Mouse (Mus musculus): ENCODE data around the gene Pglyrp4. TPM values are rescaled to one million over a fixed set of nuclear protein-coding genes. Genes with fewer than 3 reads are reported as not detected.

Pglyrp4 gene
- polyA plus RNA-seq, 1 experiment from 2014 or later = 1.2 TPM

Other genes starting within 250 kb of the Pglyrp4 start
- gene Snapin, start 235.9 kb upstream of the Pglyrp4 start, polyA plus RNA-seq (2015; fragmentation: Nextera tagmentation; extraction: Ambion mirVana) = 89.9 and 95.4 TPM in 2 replicates
- 146 and 147 TPM in 2 replicates for gene Chtop, start 217.4 kb upstream of the Pglyrp4 start, polyA plus RNA-seq (2015; fragmentation: Nextera tagmentation; extraction: Ambion mirVana)
- 38.7 and 40.1 TPM in 2 replicates for gene S100a1, start 212.5 kb upstream of the Pglyrp4 start, polyA plus RNA-seq (2015; fragmentation: Nextera tagmentation; extraction: Ambion mirVana)
- 52.1 and 55.0 TPM in 2 replicates for gene S100a13, start 212.5 kb upstream of the Pglyrp4 start, polyA plus RNA-seq (2015; fragmentation: Nextera tagmentation; extraction: Ambion mirVana)
- 171 TPM in 2 replicates for gene S100a14, start 200.1 kb upstream of the Pglyrp4 start, polyA plus RNA-seq (2015; fragmentation: Nextera tagmentation; extraction: Ambion mirVana)
- gene S100a16, start 189.7 kb upstream of the Pglyrp4 start, polyA plus RNA-seq (2015; fragmentation: Nextera tagmentation; extraction: Ambion mirVana) = 426 and 454 TPM in 2 replicates
- 1.8 and 2.6 TPM in 2 replicates for gene S100a3, start 166.3 kb upstream of the Pglyrp4 start, polyA plus RNA-seq (2015; fragmentation: Nextera tagmentation; extraction: Ambion mirVana)
- gene S100a2, start 136.7 kb upstream of the Pglyrp4 start, polyA plus RNA-seq (2015; fragmentation: Nextera tagmentation; extraction: Ambion mirVana) = not detected in 2 replicates
- gene Gm42674, start 125.0 kb upstream of the Pglyrp4 start, polyA plus RNA-seq (2015; fragmentation: Nextera tagmentation; extraction: Ambion mirVana) = not detected in 2 replicates
- gene S100a4, start 123.1 kb upstream of the Pglyrp4 start, polyA plus RNA-seq (2015; fragmentation: Nextera tagmentation; extraction: Ambion mirVana) = 21.0 and 29.6 TPM in 2 replicates
- not detected in 2 replicates for gene S100a5, start 118.4 kb upstream of the Pglyrp4 start, polyA plus RNA-seq (2015; fragmentation: Nextera tagmentation; extraction: Ambion mirVana)
- gene S100a6, start 114.0 kb upstream of the Pglyrp4 start, polyA plus RNA-seq (2015; fragmentation: Nextera tagmentation; extraction: Ambion mirVana) = 481 and 553 TPM in 2 replicates
- gene S100a7a, start 72.9 kb upstream of the Pglyrp4 start, polyA plus RNA-seq (2015; fragmentation: Nextera tagmentation; extraction: Ambion mirVana) = 8.4 and 9.6 TPM in 2 replicates
- gene S100a8, start 57.9 kb upstream of the Pglyrp4 start, polyA plus RNA-seq (2015; fragmentation: Nextera tagmentation; extraction: Ambion mirVana) = 30.5 and 33.3 TPM in 2 replicates
- 20.9 and 25.6 TPM in 2 replicates for gene S100a9, start 31.2 kb upstream of the Pglyrp4 start, polyA plus RNA-seq (2015; fragmentation: Nextera tagmentation; extraction: Ambion mirVana)
- gene Gm5849, start 51.0 kb downstream of the Pglyrp4 start, polyA plus RNA-seq (2015; fragmentation: Nextera tagmentation; extraction: Ambion mirVana) = not detected in 2 replicates

Data from limb, embryonic 15.5 days (tissue).